Mouse (Mus musculus): ENCODE measurements around the gene Thsd4. TPM values are rescaled to one million over a fixed set of nuclear protein-coding genes. Genes with fewer than 3 reads are reported as not detected.

The Thsd4 gene
- polyA plus RNA-seq, 1 experiment from 2014 or later: 34.9 TPM

- Histone ChIP-seq H3K4me2 (ENCODE audit: low read length) (no peak overlapping the region), H3K9me3 (ENCODE audit: control insufficient read depth, low read length) (no peaks in the 10 kb centered on the region), H3K27ac (ENCODE audit: low read depth) (no peak overlapping the region), H3K4me3 (ENCODE audit: low read depth, low read length) (no peak overlapping the region), H3K36me3 (ENCODE audit: control insufficient read depth, insufficient read depth, low read length) (no peaks in the 10 kb centered on the region), H3K9ac (ENCODE audit: low read length) (no peak overlapping the region), H3K27me3 (replicated peaks; ENCODE audit: control insufficient read depth, insufficient read depth, low read length) (no peaks in the 10 kb centered on the region), H3K4me1 (replicated peaks; ENCODE audit: control insufficient read depth, insufficient read depth, low read length) (no peaks in the 10 kb centered on the region)
- DNase-seq (ENCODE audit: low spot score) (no peak), ATAC-seq (replicated peaks; ENCODE audit: low FRiP score, low TSS enrichment, low read depth) (no peak)
- WGBS: 86% methylated on average over 7 of the region's 7 CpGs
These were observed 372.9 kb downstream of the Thsd4 start for GRCm38 (mm10) chr9:60148988-60149387.

- H3K4me1 ChIP-seq (replicated peaks; ENCODE audit: control insufficient read depth, insufficient read depth, low read length): no peaks in the 10 kb centered on the region
- 78% methylated on average over 4 of the region's 4 CpGs for WGBS
- no peak overlapping the region for H3K4me3 ChIP-seq (ENCODE audit: low read depth, low read length)
- no peak overlapping the region for H3K9ac ChIP-seq (ENCODE audit: low read length)
- H3K36me3 ChIP-seq (ENCODE audit: control insufficient read depth, insufficient read depth, low read length): no peaks in the 10 kb centered on the region
- H3K9me3 ChIP-seq (ENCODE audit: control insufficient read depth, low read length): no peaks in the 10 kb centered on the region
- ATAC-seq (replicated peaks; ENCODE audit: low FRiP score, low TSS enrichment, low read depth) (no peak), DNase-seq (ENCODE audit: low spot score) (no peak)
- H3K4me2 ChIP-seq (ENCODE audit: low read length): no peak overlapping the region
- H3K27me3 ChIP-seq (replicated peaks; ENCODE audit: control insufficient read depth, insufficient read depth, low read length): no peaks in the 10 kb centered on the region
- no peak overlapping the region for H3K27ac ChIP-seq (ENCODE audit: low read depth)
These were observed 374.4 kb downstream of the Thsd4 start for GRCm38 (mm10) chr9:60147401-60147800.

DNA sequence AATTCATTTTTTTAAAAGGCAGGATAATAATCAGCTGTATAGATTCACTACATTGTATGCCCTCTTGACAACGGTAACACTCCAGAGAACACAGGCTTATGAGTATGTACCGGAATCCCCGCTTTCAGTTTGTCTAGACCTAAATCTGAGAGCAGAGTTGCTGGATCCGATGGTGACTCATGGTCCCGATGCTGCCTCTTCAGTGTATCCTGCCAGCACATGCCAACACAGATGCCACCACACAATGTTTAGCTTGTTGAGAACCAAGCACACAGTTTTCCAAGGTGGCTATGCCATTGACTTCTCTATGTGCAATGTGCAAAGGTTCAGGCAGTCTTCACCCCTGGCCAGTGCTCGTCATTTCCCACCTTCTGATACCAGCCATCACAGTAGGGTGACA is 378.0 kb downstream of the Thsd4 start:
- Histone ChIP-seq H3K36me3 (ENCODE audit: control insufficient read depth, insufficient read depth, low read length) (no peaks in the 10 kb centered on the region), H3K4me2 (ENCODE audit: low read length) (no peak overlapping the region), H3K9ac (ENCODE audit: low read length) (no peak overlapping the region), H3K4me3 (ENCODE audit: low read depth, low read length) (no peak overlapping the region), H3K4me1 (replicated peaks; ENCODE audit: control insufficient read depth, insufficient read depth, low read length) (peaks cover 16% of the 10 kb centered on the region), H3K27ac (ENCODE audit: low read depth) (no peak overlapping the region), H3K27me3 (replicated peaks; ENCODE audit: control insufficient read depth, insufficient read depth, low read length) (no peaks in the 10 kb centered on the region), H3K9me3 (ENCODE audit: control insufficient read depth, low read length) (no peaks in the 10 kb centered on the region)
- DNase-seq (ENCODE audit: low spot score) (no peak), ATAC-seq (replicated peaks; ENCODE audit: low FRiP score, low TSS enrichment, low read depth) (no peak)
- WGBS: 97% methylated on average over 6 of the region's 6 CpGs

DNA sequence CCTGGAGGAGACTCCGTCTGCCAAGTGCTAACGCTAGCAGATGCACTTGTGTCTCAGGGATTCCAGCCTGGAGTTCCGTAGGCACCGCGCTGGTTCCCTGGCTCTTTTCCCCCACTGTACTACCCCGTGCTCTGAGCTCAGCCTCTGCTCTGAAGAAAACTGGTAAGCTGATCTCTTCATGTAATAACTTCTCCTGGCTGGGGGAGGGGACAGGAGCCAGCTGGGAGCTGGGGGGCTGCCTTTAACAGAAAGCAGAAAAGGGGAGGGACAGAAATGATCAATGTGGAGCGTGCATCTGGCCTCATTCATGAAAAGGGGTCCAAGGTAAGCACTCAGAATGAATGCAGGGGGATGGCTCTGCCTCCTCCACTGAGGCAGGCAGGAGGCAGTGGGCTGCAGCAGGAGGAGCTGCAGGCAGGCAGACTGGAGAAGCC is 380.7 kb downstream of the Thsd4 start:
- Histone ChIP-seq H3K36me3 (ENCODE audit: control insufficient read depth, insufficient read depth, low read length) (no peaks in the 10 kb centered on the region), H3K4me3 (ENCODE audit: low read depth, low read length) (no peak overlapping the region), H3K4me2 (ENCODE audit: low read length) (no peak overlapping the region), H3K27me3 (replicated peaks; ENCODE audit: control insufficient read depth, insufficient read depth, low read length) (no peaks in the 10 kb centered on the region), H3K9ac (ENCODE audit: low read length) (no peak overlapping the region), H3K27ac (ENCODE audit: low read depth) (no peak overlapping the region), H3K9me3 (ENCODE audit: control insufficient read depth, low read length) (no peaks in the 10 kb centered on the region), H3K4me1 (replicated peaks; ENCODE audit: control insufficient read depth, insufficient read depth, low read length) (peaks cover 16% of the 10 kb centered on the region)
- DNase-seq (ENCODE audit: low spot score) (no peak), ATAC-seq (replicated peaks; ENCODE audit: low FRiP score, low TSS enrichment, low read depth) (no peak)
- WGBS: 30% methylated on average over 7 of the region's 7 CpGs

DNA sequence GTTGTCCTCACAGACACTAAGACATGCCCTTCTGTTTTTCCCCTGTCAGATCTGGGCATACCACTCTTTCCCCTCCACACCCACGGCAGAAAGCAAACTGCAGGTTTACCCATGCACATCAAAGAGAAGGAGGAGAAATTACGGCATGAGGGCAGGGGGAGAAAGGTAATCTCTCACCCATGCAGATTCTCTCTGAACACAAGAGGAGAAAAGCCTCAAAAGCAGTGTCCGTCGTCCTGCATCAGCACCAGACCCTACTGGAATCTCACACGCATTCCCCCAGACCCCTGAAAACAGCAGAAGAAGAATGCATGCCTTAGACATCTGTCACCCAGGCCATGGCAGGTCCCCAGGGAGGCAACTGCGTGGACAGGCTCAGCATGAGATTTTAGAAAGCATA is 381.4 kb downstream of the Thsd4 start:
- no peak overlapping the region for H3K9ac ChIP-seq (ENCODE audit: low read length)
- no peak overlapping the region; the same call in 1 of the 2 replicates for H3K27ac ChIP-seq (ENCODE audit: low read depth)
- no peak overlapping the region; the same call in 1 of the 2 replicates for H3K4me3 ChIP-seq (ENCODE audit: low read depth, low read length)
- H3K27me3 ChIP-seq (replicated peaks; ENCODE audit: control insufficient read depth, insufficient read depth, low read length): no peaks in the 10 kb centered on the region
- peak overlapping the region; percentile 3; the same call in 1 of the 2 replicates for H3K4me2 ChIP-seq (ENCODE audit: low read length)
- H3K36me3 ChIP-seq (ENCODE audit: control insufficient read depth, insufficient read depth, low read length): no peaks in the 10 kb centered on the region
- DNase-seq (ENCODE audit: low spot score) (no peak), ATAC-seq (replicated peaks; ENCODE audit: low FRiP score, low TSS enrichment, low read depth) (no peak)
- no peaks in the 10 kb centered on the region for H3K9me3 ChIP-seq (ENCODE audit: control insufficient read depth, low read length)
- 42% methylated on average over 6 of the region's 6 CpGs for WGBS
- peaks cover 16% of the 10 kb centered on the region for H3K4me1 ChIP-seq (replicated peaks; ENCODE audit: control insufficient read depth, insufficient read depth, low read length)

- no peak overlapping the region for H3K9ac ChIP-seq (ENCODE audit: low read length)
- H3K27me3 ChIP-seq (replicated peaks; ENCODE audit: control insufficient read depth, insufficient read depth, low read length): no peaks in the 10 kb centered on the region
- H3K9me3 ChIP-seq (ENCODE audit: control insufficient read depth, low read length): no peaks in the 10 kb centered on the region
- H3K4me2 ChIP-seq (ENCODE audit: low read length): peak overlapping the region; percentile 3; the same call in 1 of the 2 replicates
- peaks cover 16% of the 10 kb centered on the region for H3K4me1 ChIP-seq (replicated peaks; ENCODE audit: control insufficient read depth, insufficient read depth, low read length)
- ATAC-seq (replicated peaks; ENCODE audit: low FRiP score, low TSS enrichment, low read depth): no peak
- DNase-seq (ENCODE audit: low spot score): no peak
- no peaks in the 10 kb centered on the region for H3K36me3 ChIP-seq (ENCODE audit: control insufficient read depth, insufficient read depth, low read length)
- WGBS: 41% methylated on average over 10 of the region's 10 CpGs
- no peak overlapping the region for H3K27ac ChIP-seq (ENCODE audit: low read depth)
- no peak overlapping the region for H3K4me3 ChIP-seq (ENCODE audit: low read depth, low read length)
These were observed 382.4 kb downstream of the Thsd4 start for GRCm38 (mm10) chr9:60139446-60139845.

DNA sequence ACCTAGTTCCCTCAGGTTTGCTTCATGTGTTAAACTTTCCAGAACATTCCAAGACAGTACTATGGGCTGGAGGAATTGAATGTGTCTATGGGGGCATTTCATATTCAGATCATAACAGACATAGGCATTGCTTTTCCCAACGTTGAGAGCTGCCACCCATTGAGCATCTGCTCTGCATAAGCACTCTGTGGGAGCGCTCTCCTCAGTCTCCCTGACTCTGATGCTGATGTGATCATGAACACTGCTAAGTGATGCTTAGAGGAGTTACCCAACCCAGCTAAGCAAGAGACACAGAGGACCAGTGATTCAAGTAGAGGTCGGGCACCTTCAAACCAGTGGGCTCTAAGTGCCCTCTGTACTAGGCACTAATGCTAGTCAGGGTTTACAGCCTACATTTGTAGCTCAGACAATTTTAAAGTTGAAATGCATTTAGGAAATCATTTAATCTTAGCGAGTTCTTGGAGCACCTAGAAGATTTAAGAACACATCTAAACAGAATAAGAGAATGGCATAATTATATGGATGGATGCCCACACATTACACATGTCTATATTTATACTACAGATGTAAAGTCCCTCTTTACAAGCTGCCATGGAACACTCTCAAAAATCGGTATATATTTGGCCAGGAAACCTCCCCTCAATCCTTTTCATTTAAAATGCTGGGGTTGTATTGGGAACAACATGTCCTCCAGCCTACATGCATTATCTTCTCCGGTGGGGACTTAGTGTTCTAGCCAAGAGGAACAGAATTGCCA is 392.4 kb downstream of the Thsd4 start:
- no peak for DNase-seq (ENCODE audit: low spot score)
- no peak overlapping the region for H3K4me2 ChIP-seq (ENCODE audit: low read length)

DNA sequence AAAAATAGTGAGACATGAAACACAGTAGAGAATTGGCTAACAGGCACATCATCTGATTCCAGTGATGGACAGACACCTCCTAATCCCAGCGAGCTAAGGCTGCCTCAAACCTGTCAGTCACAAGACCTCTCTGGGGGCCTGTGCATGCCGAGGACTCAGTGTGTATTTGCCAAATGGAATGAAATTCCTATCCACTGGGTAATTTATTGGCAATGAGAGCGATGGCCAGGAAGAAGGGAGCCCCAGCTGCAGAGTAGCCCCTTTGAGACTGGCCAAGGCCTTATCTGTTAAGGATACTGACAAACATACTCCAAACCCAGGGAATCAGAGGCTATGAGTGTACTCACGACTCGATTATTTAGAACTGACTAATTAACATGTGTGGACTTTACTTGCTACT is 394.9 kb downstream of the Thsd4 start:
- 69% methylated on average over 5 of the region's 5 CpGs for WGBS
- no peak overlapping the region for H3K27ac ChIP-seq (ENCODE audit: low read depth)
- no peaks in the 10 kb centered on the region for H3K36me3 ChIP-seq (ENCODE audit: control insufficient read depth, insufficient read depth, low read length)
- H3K9me3 ChIP-seq (ENCODE audit: control insufficient read depth, low read length): no peaks in the 10 kb centered on the region
- ATAC-seq (replicated peaks; ENCODE audit: low FRiP score, low TSS enrichment, low read depth): no peak
- H3K4me3 ChIP-seq (ENCODE audit: low read depth, low read length): no peak overlapping the region
- H3K4me1 ChIP-seq (replicated peaks; ENCODE audit: control insufficient read depth, insufficient read depth, low read length): no peaks in the 10 kb centered on the region
- no peak overlapping the region for H3K9ac ChIP-seq (ENCODE audit: low read length)
- no peak for DNase-seq (ENCODE audit: low spot score)
- H3K4me2 ChIP-seq (ENCODE audit: low read length): no peak overlapping the region
- H3K27me3 ChIP-seq (replicated peaks; ENCODE audit: control insufficient read depth, insufficient read depth, low read length): no peaks in the 10 kb centered on the region

More for the DNA sequence above, 392.4 kb downstream of the Thsd4 start:
- no peak for ATAC-seq (replicated peaks; ENCODE audit: low FRiP score, low TSS enrichment, low read depth)
- H3K9ac ChIP-seq (ENCODE audit: low read length): no peak overlapping the region
- no peak overlapping the region for H3K4me3 ChIP-seq (ENCODE audit: low read depth, low read length)
- H3K4me1 ChIP-seq (replicated peaks; ENCODE audit: control insufficient read depth, insufficient read depth, low read length): no peaks in the 10 kb centered on the region
- no peak overlapping the region for H3K27ac ChIP-seq (ENCODE audit: low read depth)
- H3K9me3 ChIP-seq (ENCODE audit: control insufficient read depth, low read length): no peaks in the 10 kb centered on the region
- WGBS: 78% methylated on average over 6 of the region's 6 CpGs
- no peaks in the 10 kb centered on the region for H3K36me3 ChIP-seq (ENCODE audit: control insufficient read depth, insufficient read depth, low read length)
- H3K27me3 ChIP-seq (replicated peaks; ENCODE audit: control insufficient read depth, insufficient read depth, low read length): no peaks in the 10 kb centered on the region

GRCm38 (mm10) chr9:60124102-60124501 is 397.7 kb downstream of the Thsd4 start:
- no peak for ATAC-seq (replicated peaks; ENCODE audit: low FRiP score, low TSS enrichment, low read depth)
- no peak overlapping the region for H3K4me2 ChIP-seq (ENCODE audit: low read length)
- no peak overlapping the region for H3K27ac ChIP-seq (ENCODE audit: low read depth)
- H3K36me3 ChIP-seq (ENCODE audit: control insufficient read depth, insufficient read depth, low read length): no peaks in the 10 kb centered on the region
- H3K27me3 ChIP-seq (replicated peaks; ENCODE audit: control insufficient read depth, insufficient read depth, low read length): no peaks in the 10 kb centered on the region
- H3K9ac ChIP-seq (ENCODE audit: low read length): no peak overlapping the region
- 76% methylated on average over 9 of the region's 9 CpGs for WGBS
- no peaks in the 10 kb centered on the region for H3K9me3 ChIP-seq (ENCODE audit: control insufficient read depth, low read length)
- H3K4me3 ChIP-seq (ENCODE audit: low read depth, low read length): no peak overlapping the region
- no peak for DNase-seq (ENCODE audit: low spot score)
- peaks cover 7% of the 10 kb centered on the region; the same call in 1 of the 2 replicates for H3K4me1 ChIP-seq (replicated peaks; ENCODE audit: control insufficient read depth, insufficient read depth, low read length)
